Mouse (Mus musculus) layer of hippocampus, adult 11-12 months (tissue): Measurements from ENCODE around the gene Kdr.

Source experiments
- DNase-seq: peaks from one replicate; pipeline ENCODE4 v3.0.0; 2022; ENCODE audit warnings: low spot score

Gene Kdr

DNA sequence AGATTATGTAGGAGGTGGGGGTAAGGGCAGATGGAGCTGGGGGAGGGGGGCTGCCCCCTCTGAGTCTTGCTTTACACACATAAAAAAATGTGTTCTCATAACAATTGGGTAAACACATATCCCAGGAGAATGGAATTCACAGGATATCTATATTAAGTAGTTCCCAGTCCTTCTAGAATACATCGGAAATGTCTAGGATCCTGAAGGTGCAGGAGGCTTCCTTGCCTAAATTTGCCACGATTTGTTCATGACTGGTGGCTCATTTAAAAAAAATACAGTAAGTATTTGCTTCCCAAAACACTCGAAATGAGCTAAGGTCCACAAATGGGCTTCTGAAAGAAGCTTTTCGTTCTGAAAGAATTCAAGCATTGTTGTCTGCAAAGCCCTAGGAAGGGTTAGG is 61.0 kb downstream of the Kdr start:
- no peak for DNase-seq

DNA sequence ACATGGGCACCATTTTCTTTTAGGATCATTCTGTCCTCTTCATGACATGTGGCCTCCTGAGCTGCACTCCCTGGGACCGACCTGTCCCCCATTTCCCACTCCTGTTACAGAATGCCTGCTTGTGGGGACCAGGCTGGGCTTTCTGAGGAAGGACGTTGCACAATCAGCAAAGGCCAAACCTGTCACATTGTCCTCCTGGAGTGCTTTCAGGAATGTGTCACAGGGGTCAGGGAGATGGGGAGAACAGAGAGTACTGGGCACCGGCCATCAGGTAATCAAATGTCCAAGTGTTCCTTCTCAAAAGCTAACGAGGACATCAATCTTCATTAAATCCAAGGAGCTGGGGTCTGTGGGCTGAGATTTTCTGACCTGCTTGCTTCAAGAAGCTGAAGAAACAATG is 72.2 kb downstream of the Kdr start:
- no peak for DNase-seq

DNA sequence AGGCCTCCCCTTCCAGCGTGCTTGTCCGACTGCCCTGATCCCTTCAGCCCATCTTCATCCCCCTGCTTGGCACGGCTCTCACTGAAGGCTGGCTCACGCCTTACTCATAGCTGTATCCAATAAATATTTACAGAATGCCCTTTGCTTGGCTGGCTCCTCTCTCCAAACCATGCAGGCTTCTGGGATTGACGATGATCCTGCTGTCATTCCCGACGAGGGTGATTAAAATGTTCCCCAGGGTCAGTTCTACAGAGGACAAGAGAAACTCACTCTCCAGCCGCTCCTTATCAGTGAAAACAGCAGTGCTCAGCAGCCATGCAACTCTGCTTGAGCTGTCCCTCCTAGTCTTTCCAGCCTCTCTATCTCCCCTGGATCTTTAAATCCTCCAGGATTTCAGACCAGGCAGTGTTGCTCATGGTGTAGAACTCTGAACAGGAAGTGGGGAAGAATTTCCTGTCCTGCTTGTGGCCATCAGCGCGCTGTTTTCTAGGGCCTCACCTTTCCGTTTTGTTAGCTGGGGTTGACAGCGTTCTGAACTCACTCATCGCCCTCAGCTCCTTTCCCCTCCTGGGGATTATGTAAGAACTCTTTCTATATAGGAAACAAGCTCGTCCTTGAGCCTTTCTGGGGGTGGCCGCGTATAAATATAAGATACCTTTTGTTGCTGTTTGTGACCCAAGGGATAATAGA is 77.9 kb downstream of the Kdr start:
- no peak for DNase-seq

- no peak for DNase-seq
Measured at GRCm38 (mm10) chr5:75895351-75895750, 82.9 kb downstream of the Kdr start.

- no peak for DNase-seq
Measured at GRCm38 (mm10) chr5:75892956-75893471, 85.2 kb downstream of the Kdr start.
